Mouse (Mus musculus): ENCODE measurements around the gene Foxd2. TPM values are rescaled to one million over a fixed set of nuclear protein-coding genes. Genes with fewer than 3 reads are reported as not detected.

The Foxd2 gene
- polyA plus RNA-seq, 1 experiment from 2014 or later = 0.88 TPM

DNA sequence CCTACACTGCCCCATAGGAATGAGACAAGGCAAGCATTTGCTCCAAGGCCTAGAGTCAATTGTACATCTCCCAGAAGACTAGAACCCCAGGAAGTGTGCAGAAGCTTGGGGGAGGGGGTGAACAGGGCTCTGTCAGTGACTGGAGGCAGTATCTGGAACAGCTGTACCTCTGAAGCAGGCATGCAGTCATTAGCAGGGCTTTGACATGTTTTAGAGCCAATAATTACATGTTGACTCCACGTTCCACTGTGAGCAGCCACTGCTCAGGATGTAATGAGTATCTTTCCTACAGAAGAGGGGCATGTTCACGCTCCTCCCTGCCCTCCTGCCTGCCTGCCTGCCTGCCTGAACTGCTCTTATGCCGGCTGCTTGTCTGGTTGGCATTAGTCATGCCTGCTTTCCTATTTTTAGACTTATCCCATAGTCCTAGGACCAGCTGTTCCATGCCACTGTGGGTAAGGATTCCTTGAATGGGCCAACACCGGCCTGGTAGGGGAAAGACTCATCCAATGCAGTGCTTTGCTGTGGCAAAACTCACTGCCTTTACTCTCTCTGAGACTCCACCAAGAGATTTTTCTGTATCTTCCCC is 28.9 kb upstream of the Foxd2 start:
- Histone ChIP-seq H3K27me3 (replicated peaks) (peaks cover 8% of the 10 kb centered on the region; the same call in 1 of the 2 replicates), H3K9ac (no peak overlapping the region), H3K27ac (no peak overlapping the region), H3K9me3 (no peaks in the 10 kb centered on the region), H3K4me3 (replicated peaks) (no peak overlapping the region), H3K36me3 (no peaks in the 10 kb centered on the region), H3K4me1 (replicated peaks) (no peaks in the 10 kb centered on the region), H3K4me2 (replicated peaks) (no peak overlapping the region)
- 78% methylated on average over 4 of the region's 4 CpGs for WGBS
- no peak for ATAC-seq

DNA sequence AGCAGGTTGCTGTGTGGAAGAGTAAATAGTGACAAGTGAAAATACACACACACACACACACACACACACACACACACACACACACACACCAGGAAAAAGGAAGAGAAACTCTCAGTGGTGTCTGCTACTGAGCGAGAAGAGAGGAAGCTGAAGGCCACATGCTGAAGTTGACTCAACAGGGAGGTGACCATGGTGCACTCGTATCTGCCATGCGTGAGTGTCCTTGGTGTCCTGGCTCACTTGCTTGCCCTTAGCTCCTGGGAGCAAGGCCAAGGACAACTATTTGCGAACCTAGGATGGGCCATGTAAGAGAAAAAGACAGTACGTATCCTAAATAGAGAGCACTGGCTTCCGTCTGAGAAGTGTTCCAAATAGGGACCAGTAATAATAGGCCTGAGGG is 25.5 kb upstream of the Foxd2 start:
- Histone ChIP-seq H3K36me3 (no peaks in the 10 kb centered on the region), H3K27me3 (replicated peaks) (peaks cover 14% of the 10 kb centered on the region), H3K4me2 (replicated peaks) (no peak overlapping the region), H3K27ac (no peak overlapping the region), H3K4me3 (replicated peaks) (no peak overlapping the region), H3K9ac (no peak overlapping the region), H3K4me1 (replicated peaks) (no peaks in the 10 kb centered on the region), H3K9me3 (no peaks in the 10 kb centered on the region)
- ATAC-seq = no peak
- WGBS = 88% methylated on average over 6 of the region's 6 CpGs

DNA sequence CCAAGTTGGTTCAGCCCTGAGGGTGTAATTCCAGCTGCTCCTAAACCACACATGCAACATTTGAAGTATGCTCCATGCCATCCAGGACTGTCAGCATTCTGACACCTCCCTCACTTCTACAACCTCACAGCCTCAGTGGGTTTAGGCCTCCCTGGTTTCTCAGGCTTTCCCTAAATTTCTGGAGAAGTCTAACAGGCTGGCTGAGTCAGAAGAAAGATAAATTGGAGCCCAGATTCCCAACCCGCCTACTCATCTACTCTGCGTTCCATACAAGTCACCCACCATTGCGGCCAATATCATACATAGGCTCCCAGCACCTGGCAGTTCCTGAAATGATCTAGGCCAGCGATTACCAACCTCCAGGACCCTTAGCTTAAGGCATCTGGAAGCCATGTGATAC is 24.1 kb upstream of the Foxd2 start:
- Histone ChIP-seq H3K27ac (no peak overlapping the region), H3K36me3 (no peaks in the 10 kb centered on the region), H3K9me3 (no peaks in the 10 kb centered on the region), H3K4me2 (replicated peaks) (no peak overlapping the region), H3K4me3 (replicated peaks) (no peak overlapping the region), H3K9ac (no peak overlapping the region), H3K27me3 (replicated peaks) (peaks cover 23% of the 10 kb centered on the region), H3K4me1 (replicated peaks) (no peaks in the 10 kb centered on the region)
- 89% methylated on average over 4 of the region's 4 CpGs for WGBS
- no peak for ATAC-seq

DNA sequence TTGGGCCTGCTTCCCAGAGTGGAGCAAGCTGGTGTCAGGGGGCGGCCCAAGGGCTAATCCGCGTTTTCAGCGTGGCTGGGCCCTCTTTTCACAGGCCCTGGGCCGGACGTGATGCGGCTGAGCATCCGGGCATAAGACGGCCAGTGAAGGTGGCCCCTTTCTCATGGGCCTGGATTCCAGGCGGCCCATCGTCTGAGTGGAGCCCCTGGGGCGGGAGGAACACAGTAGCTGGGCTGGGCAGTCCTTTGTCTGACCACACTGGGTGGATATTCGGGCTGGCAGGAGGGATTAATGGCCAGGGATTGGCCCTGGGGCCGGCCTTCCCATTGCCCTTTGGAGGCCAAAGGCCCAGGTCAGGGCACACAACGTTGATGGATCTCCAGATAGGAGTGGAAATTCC is 20.5 kb upstream of the Foxd2 start:
- Histone ChIP-seq H3K9ac (no peak overlapping the region), H3K27me3 (replicated peaks) (peaks cover 59% of the 10 kb centered on the region)
- ATAC-seq = no peak

DNA sequence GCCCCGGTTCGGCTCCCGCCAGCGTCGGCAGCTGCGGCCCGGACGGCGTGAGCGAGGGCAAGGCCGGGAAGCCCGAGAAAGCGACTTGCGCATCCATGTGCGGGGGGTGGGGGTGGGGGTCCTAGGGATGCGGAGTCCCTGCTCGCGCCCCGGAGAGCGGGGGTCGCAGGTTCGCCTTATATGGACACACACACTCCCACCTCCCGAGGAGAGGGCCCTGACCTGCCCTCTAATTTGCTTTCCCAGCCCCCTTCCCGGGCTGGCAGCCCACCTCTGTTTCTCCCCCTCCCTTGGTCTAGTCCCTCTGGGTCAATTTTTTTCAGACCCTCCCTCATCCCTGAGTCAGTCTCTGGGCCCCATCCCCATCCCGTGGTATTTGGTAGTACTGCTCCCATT is 17.2 kb upstream of the Foxd2 start, which contains the start of gene Foxe3:
Foxe3 (minus strand) TSS at position 97 of the 396 bp plus-strand sequence.
- peak within 1 kb of the TSS; percentile 13; the same call in 1 of the 2 replicates for H3K9ac ChIP-seq
- 0 out of 2 replicates have a peak, but pooled peaks have one; percentile 17 for ATAC-seq
- H3K27me3 ChIP-seq (replicated peaks) = peaks cover 76% of the 10 kb centered on the region

More for the DNA sequence above, 20.5 kb upstream of the Foxd2 start:
- Histone ChIP-seq H3K9me3 (no peaks in the 10 kb centered on the region), H3K36me3 (no peaks in the 10 kb centered on the region), H3K4me3 (replicated peaks) (no peak overlapping the region), H3K4me2 (replicated peaks) (no peak overlapping the region), H3K4me1 (replicated peaks) (peaks cover 12% of the 10 kb centered on the region), H3K27ac (no peak overlapping the region)
- 37% methylated on average over 15 of the region's 15 CpGs for WGBS

DNA sequence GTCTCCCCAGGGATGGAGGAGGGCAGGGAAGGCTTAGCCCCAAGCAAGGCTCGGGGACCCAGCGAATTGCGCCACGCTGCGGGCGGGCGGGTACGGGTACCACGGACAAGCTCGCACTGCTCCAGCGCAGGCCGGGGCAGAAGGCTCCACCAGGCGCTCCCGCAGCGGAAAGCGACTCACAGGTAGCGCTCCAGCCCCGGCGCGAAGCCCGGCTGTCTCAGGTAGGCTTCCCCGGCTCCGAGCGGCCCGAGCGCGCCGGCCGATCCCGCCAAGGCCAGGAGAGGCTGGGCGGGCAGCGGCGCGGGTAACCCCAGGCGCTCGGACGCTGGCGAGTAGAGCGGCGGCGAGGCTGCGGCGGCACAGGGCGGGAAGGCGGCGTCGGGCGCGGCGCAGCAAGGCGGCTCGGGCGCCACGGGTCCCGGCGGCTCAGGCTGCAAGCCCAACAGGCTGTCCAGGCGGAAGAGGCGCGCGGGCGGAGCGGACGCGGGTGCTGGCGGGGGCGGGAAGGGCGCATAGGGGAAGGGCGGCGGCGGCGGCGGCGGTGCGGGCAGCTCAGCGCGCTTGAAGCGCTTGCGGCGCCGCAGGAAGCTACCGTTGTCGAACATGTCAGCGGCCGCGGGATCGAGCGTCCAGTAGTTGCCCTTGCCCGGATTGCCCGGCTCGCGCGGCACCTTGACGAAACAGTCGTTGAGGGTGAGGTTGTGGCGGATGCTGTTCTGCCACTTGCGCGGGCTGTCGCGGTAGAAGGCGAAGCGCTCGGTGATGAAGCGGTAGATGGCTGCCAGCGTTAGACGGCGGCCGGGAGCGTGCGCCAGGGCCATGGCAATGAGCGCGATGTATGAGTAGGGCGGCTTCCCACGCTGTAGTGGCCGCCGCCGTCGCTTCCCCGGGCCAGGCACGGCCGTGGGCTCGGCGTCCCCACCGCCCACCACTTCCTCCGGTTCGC is 16.6 kb upstream of the Foxd2 start:
- Histone ChIP-seq H3K4me3 (replicated peaks) (peak overlapping the region; percentile 46), H3K27ac (no peak overlapping the region), H3K4me1 (replicated peaks) (peaks cover 12% of the 10 kb centered on the region), H3K27me3 (replicated peaks) (peaks cover 76% of the 10 kb centered on the region), H3K4me2 (replicated peaks) (peak overlapping the region; percentile 89), H3K9me3 (no peaks in the 10 kb centered on the region), H3K36me3 (no peaks in the 10 kb centered on the region), H3K9ac (peak overlapping the region; percentile 13; the same call in 1 of the 2 replicates)
- WGBS = under 1% methylated on average over 121 of the region's 125 CpGs
- peak; percentile 62 for ATAC-seq

More for the DNA sequence above, 17.2 kb upstream of the Foxd2 start, which contains the start of gene Foxe3:
- H3K9me3 ChIP-seq = no peaks in the 10 kb centered on the region
- peak within 1 kb of the TSS; percentile 89 for H3K4me2 ChIP-seq (replicated peaks)
- H3K4me1 ChIP-seq (replicated peaks) = peaks cover 12% of the 10 kb centered on the region
- no peaks in the 10 kb centered on the region for H3K36me3 ChIP-seq
- H3K27ac ChIP-seq = no peak within 1 kb of the TSS
- peak within 1 kb of the TSS; percentile 46 for H3K4me3 ChIP-seq (replicated peaks)
- under 1% methylated on average over 25 of the region's 25 CpGs for WGBS

DNA sequence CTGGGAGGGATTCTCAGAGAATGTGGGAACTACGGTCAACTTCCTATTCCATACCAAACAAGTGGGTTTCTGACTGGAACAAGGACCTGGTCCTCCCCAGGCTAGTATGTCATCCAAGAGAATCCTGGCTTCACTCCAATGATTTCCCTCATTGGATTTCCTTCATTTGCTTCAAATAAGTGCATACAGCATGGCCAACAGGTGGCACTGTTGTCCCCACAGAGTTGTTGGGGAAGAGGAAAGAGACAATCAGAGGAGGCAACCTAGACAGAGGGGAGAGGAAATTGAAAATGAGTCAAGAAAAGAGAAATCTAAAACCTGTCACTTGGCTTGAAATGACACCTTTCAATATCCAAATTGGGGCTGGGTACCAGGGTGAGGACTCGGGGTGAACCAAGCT is 8.4 kb upstream of the Foxd2 start:
- no peaks in the 10 kb centered on the region for H3K36me3 ChIP-seq
- H3K4me3 ChIP-seq (replicated peaks) = no peak overlapping the region
- H3K9ac ChIP-seq = no peak overlapping the region
- H3K4me1 ChIP-seq (replicated peaks) = peaks cover 7% of the 10 kb centered on the region; the same call in 1 of the 2 replicates
- WGBS = 37% methylated on average over 2 of the region's 2 CpGs
- peaks cover 49% of the 10 kb centered on the region for H3K27me3 ChIP-seq (replicated peaks)
- no peaks in the 10 kb centered on the region for H3K9me3 ChIP-seq
- no peak overlapping the region for H3K4me2 ChIP-seq (replicated peaks)
- no peak for ATAC-seq
- no peak overlapping the region for H3K27ac ChIP-seq

DNA sequence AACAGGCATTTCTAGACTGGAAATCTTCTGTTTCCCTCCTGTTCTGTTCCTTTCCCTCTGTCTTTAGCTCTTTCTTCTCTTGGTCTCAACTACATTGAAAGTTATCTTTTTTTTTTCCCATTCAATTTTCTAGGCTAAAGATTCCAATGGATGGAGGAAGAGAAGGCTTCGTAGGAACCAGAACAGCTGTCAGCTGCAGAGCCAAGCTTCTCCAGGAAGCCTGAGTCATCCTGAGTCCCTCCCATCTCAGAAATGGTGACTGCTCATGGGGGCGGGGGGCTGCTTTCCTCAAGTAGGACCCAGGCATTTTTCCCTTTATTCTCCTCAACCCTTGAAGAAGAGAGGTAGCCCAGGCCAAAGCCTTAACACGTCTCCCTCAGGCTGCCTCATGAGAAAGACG is 7.4 kb upstream of the Foxd2 start:
- no peak overlapping the region for H3K4me3 ChIP-seq (replicated peaks)
- H3K4me1 ChIP-seq (replicated peaks) = peaks cover 7% of the 10 kb centered on the region; the same call in 1 of the 2 replicates
- H3K36me3 ChIP-seq = no peaks in the 10 kb centered on the region
- no peak for ATAC-seq
- no peak overlapping the region for H3K9ac ChIP-seq
- whole genome bisulfite sequencing = 43% methylated on average over 4 of the region's 4 CpGs
- no peak overlapping the region for H3K27ac ChIP-seq
- no peaks in the 10 kb centered on the region for H3K9me3 ChIP-seq
- peaks cover 57% of the 10 kb centered on the region for H3K27me3 ChIP-seq (replicated peaks)
- no peak overlapping the region for H3K4me2 ChIP-seq (replicated peaks)

DNA sequence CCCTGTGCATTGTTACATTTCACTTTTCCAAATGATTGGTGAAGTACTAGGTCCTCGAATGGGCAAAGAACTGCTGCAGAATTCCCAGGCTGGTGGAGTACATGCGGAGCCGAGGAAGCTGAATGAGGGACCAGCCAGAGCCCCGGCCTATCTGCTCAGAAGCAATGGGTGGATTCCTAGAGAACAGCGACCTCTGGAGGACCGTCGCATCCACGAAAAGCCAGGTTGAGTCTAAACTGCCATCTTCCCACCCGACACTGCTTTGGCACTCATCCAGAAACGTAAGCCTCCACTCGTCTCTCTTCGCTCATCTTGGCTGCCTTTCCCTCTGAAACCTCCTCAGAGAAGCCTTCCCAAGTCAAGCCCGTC is 4.9 kb upstream of the Foxd2 start:
- Histone ChIP-seq H3K4me3 (replicated peaks) (0 out of 2 replicates have a peak overlapping the region, but pooled peaks have one; percentile 2), H3K4me2 (replicated peaks) (no peak overlapping the region; the same call in 1 of the 2 replicates), H3K36me3 (no peaks in the 10 kb centered on the region), H3K9me3 (no peaks in the 10 kb centered on the region), H3K4me1 (replicated peaks) (peaks cover 15% of the 10 kb centered on the region; the same call in 1 of the 2 replicates), H3K9ac (no peak overlapping the region), H3K27me3 (replicated peaks) (peaks cover 80% of the 10 kb centered on the region), H3K27ac (no peak overlapping the region)
- ATAC-seq = no peak
- WGBS = under 1% methylated on average over 13 of the region's 13 CpGs

DNA sequence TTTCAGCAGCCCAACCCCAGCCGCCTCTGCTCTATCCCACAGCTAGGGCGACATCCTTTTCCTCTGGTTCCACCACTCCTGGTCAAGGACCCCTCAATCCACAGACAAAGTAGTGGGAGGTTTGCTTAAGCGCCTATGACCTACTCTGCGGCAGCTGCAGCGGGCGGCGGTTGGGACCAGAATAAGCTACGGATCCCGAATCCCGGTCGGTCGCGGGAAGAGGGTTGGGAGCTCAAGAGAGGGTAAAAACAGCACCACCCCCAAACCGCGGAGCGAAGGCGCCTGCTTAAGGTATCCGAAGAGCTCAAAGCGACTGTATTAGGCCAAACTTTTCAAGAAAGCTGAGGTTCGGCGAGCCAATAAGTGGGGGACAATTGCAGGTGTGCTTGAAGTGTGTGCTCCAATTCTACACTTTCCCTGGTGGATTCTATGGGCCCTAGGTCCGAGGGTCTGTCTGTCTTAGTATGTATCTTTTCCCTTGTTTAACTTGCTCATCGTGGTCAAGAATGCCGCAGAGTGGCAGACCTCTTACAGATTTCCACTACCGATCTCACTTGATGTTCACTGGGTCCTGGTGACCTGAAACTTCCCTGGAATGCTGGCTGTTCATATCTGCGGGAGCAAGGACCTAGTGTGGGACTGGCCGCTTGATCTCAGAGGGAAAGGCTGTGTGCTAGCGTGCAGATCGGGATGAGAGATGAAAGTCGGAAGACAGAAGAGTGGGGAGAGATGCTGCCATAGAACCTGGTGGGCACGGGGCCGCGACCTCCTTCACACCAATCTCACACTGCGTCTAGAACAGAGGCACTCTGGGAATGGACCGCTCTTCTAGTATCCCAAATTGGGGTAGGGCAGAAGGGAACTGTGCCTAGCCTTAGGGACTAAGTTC is 4.3 kb upstream of the Foxd2 start:
- no peak overlapping the region; the same call in 1 of the 2 replicates for H3K4me2 ChIP-seq (replicated peaks)
- H3K27me3 ChIP-seq (replicated peaks) = peaks cover 87% of the 10 kb centered on the region
- WGBS = 7% methylated on average over 35 of the region's 35 CpGs
- H3K9me3 ChIP-seq = no peaks in the 10 kb centered on the region
- ATAC-seq = no peak
- H3K9ac ChIP-seq = no peak overlapping the region
- peaks cover 21% of the 10 kb centered on the region for H3K4me1 ChIP-seq (replicated peaks)
- no peak overlapping the region for H3K27ac ChIP-seq
- H3K36me3 ChIP-seq = no peaks in the 10 kb centered on the region
- no peak overlapping the region for H3K4me3 ChIP-seq (replicated peaks)

DNA sequence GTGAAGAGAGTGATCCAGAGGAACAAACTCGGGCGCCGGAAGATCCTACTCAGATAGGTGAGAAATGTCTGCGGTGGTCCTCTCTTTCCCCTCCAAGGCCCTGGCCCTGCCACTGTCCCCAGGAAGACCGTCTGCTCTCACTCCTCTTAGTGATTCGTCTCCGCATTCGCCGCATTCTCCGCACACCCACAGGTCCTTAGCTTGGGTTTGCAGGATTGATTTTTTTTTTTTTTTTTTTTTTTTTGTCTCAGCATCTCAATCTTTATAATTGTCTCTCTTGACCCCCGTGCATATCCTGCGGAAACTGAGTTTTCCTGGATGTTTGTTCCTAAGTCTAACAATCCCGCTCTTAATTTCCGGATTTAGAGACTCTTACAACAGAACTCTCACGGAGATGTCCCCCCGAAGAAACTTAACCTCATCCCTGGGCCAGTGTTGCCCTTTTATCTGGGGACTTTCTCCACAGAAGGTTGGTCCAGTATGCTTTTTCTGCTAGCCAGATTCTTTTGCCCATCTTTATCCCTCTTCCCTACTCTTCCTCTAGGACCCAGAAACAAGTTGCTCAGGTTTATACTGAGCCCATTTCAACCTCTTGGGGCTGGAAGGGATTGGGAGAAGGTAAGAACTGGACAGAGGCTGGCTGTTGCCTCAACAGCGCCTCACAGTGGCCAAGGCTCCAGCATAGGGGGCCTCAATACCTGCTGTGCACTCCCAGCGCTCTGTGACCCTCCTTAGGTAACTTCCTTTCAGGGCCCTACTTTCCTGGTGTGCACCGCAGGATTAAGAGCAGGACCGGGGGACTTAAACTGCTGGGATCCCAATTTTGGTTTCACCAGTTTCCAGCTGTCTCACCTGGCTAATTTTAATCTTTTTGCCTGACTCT is 1.2 kb upstream of the Foxd2 start:
- WGBS = 4% methylated on average over 20 of the region's 20 CpGs
- H3K9me3 ChIP-seq = no peaks in the 10 kb centered on the region
- no peak for ATAC-seq
- peak overlapping the region; percentile 40 for H3K9ac ChIP-seq
- H3K4me2 ChIP-seq (replicated peaks) = peak overlapping the region; percentile 96
- peaks cover 29% of the 10 kb centered on the region for H3K4me1 ChIP-seq (replicated peaks)
- no peak overlapping the region for H3K27ac ChIP-seq
- H3K36me3 ChIP-seq = no peaks in the 10 kb centered on the region
- peaks cover 97% of the 10 kb centered on the region for H3K27me3 ChIP-seq (replicated peaks)
- H3K4me3 ChIP-seq (replicated peaks) = peak overlapping the region; percentile 56
